Mouse (Mus musculus) heart, embryonic 16.5 days (tissue): ENCODE data around the gene Kif16b. TPM values are rescaled to one million over a fixed set of nuclear protein-coding genes. Genes with fewer than 3 reads are reported as not detected.

Experiments used
- ATAC-seq: fragments of 200-750 bp; cut with Nextera tagmentation; replicated peaks from 2 replicates; pipeline ENCODE4 v1.8.0; 2017; ENCODE audit warnings: moderate number of reproducible peaks; ENCODE audit not compliant: insufficient read depth, low FRiP score; ENCODE audit errors: extremely low read depth
- H3K27ac ChIP-seq: fragments of 300-500 bp; sonication (generic); 2 replicates; pipeline ENCODE4 v1.5.1; 2014; ENCODE audit warnings: mild to moderate bottlenecking, low read length, control low read depth, moderate library complexity
- H3K27me3 ChIP-seq: fragments of 300-500 bp; sonication (generic); 2 replicates; pipeline ENCODE4 v1.6.1; 2014; ENCODE audit warnings: low read length, mixed read lengths; ENCODE audit not compliant: control insufficient read depth, insufficient read depth
- H3K36me3 ChIP-seq: fragments of 300-500 bp; sonication (generic); 2 replicates; pipeline ENCODE4 v1.6.1; 2014; ENCODE audit not compliant: control insufficient read depth, insufficient read depth
- H3K4me1 ChIP-seq: fragments of 300-500 bp; sonication (generic); 2 replicates; pipeline ENCODE4 v1.6.1; 2014; ENCODE audit warnings: low read length, mixed read lengths; ENCODE audit not compliant: control insufficient read depth, insufficient read depth
- H3K4me2 ChIP-seq: fragments of 300-500 bp; sonication (generic); 2 replicates; pipeline ENCODE4 v1.6.1; 2014; ENCODE audit warnings: low read depth, mild to moderate bottlenecking, control low read depth, low read length
- H3K4me3 ChIP-seq: fragments of 300-500 bp; sonication (generic); 2 replicates; pipeline ENCODE4 v1.5.1; 2014; ENCODE audit warnings: mild to moderate bottlenecking, control low read depth, low read length
- H3K9ac ChIP-seq: fragments of 300-500 bp; sonication (generic); 2 replicates; pipeline ENCODE4 v1.6.1; 2014; ENCODE audit warnings: low read length, control low read depth
- H3K9me3 ChIP-seq: fragments of 300-500 bp; sonication (generic); replicated peaks from 2 replicates; pipeline ENCODE4 v1.6.1; 2016; ENCODE audit warnings: low read length; ENCODE audit not compliant: control insufficient read depth
- WGBS: fragments of 180-500 bp; shearing (Covaris S2); extraction: QIAGEN DNeasy Blood & Tissue Kit; methylation state at CpG from one replicate; pipeline ENCODE4 v1.1.7; 2014; 5-methylcytosine and 5-hydroxymethylcytosine counted together
- polyA plus RNA-seq: library from polyadenylated mRNA; unstranded; fragments of >200 nt; fragmentation: Nextera tagmentation; extraction: Ambion mirVana; gene quantifications from 2 replicates; pipeline ENCODE4 v1.2.1, GENCODE M21; 2015

Gene Kif16b
- polyA plus RNA-seq, 1 experiment from 2014 or later, result 11.8 TPM

GRCm38 (mm10) chr2:142682965-142683709 is 218.2 kb downstream of the Kif16b start:
- Histone ChIP-seq H3K4me1 (no peaks in the 10 kb centered on the region), H3K27ac (no peak overlapping the region), H3K27me3 (no peaks in the 10 kb centered on the region), H3K4me2 (no peak overlapping the region), H3K9ac (no peak overlapping the region), H3K36me3 (no peaks in the 10 kb centered on the region), H3K4me3 (no peak overlapping the region), H3K9me3 (no peaks in the 10 kb centered on the region)
- WGBS, result 72% methylated on average over 5 of the region's 5 CpGs
- no peak for ATAC-seq

- H3K36me3 ChIP-seq, result no peaks in the 10 kb centered on the region; the same call in 1 of the 2 replicates
- WGBS, result 73% methylated on average over 3 of the region's 3 CpGs
- no peaks in the 10 kb centered on the region for H3K9me3 ChIP-seq
- H3K4me1 ChIP-seq, result no peaks in the 10 kb centered on the region
- no peak overlapping the region for H3K4me2 ChIP-seq
- no peak overlapping the region for H3K9ac ChIP-seq
- H3K27me3 ChIP-seq, result no peaks in the 10 kb centered on the region
- no peak for ATAC-seq
- H3K4me3 ChIP-seq, result no peak overlapping the region
- H3K27ac ChIP-seq, result no peak overlapping the region
Observed at GRCm38 (mm10) chr2:142668426-142668825, 232.9 kb downstream of the Kif16b start.

- peaks cover 13% of the 10 kb centered on the region for H3K4me1 ChIP-seq
- H3K36me3 ChIP-seq, result no peaks in the 10 kb centered on the region
- peak overlapping the region; percentile 72 for H3K27ac ChIP-seq
- no peaks in the 10 kb centered on the region for H3K9me3 ChIP-seq
- 25% methylated on average over 7 of the region's 7 CpGs for WGBS
- peak overlapping the region; percentile 14 for H3K4me2 ChIP-seq
- no peak overlapping the region for H3K4me3 ChIP-seq
- 0 out of 2 replicates have a peak overlapping the region, but pooled peaks have one; percentile 22 for H3K9ac ChIP-seq
- peak; percentile 80 for ATAC-seq
- peaks cover 7% of the 10 kb centered on the region; the same call in 1 of the 2 replicates for H3K27me3 ChIP-seq
Observed at GRCm38 (mm10) chr2:142651591-142651990, 249.7 kb downstream of the Kif16b start.

- peaks cover 13% of the 10 kb centered on the region for H3K4me1 ChIP-seq
- H3K36me3 ChIP-seq, result no peaks in the 10 kb centered on the region
- H3K4me3 ChIP-seq, result no peak overlapping the region
- 93% methylated on average over 8 of the region's 8 CpGs for WGBS
- no peak overlapping the region for H3K27ac ChIP-seq
- no peak overlapping the region for H3K9ac ChIP-seq
- ATAC-seq, result no peak
- H3K27me3 ChIP-seq, result peaks cover 29% of the 10 kb centered on the region
- H3K4me2 ChIP-seq, result no peak overlapping the region
- no peaks in the 10 kb centered on the region for H3K9me3 ChIP-seq
Observed at GRCm38 (mm10) chr2:142648023-142648453, 253.3 kb downstream of the Kif16b start.

GRCm38 (mm10) chr2:142646863-142647262 is 254.5 kb downstream of the Kif16b start:
- no peak overlapping the region for H3K9ac ChIP-seq
- peaks cover 29% of the 10 kb centered on the region for H3K27me3 ChIP-seq
- H3K9me3 ChIP-seq, result no peaks in the 10 kb centered on the region
- H3K36me3 ChIP-seq, result no peaks in the 10 kb centered on the region
- H3K27ac ChIP-seq, result no peak overlapping the region
- no peak for ATAC-seq
- H3K4me2 ChIP-seq, result no peak overlapping the region
- WGBS, result 86% methylated on average over 4 of the region's 4 CpGs
- no peak overlapping the region for H3K4me3 ChIP-seq
- peaks cover 8% of the 10 kb centered on the region for H3K4me1 ChIP-seq

GRCm38 (mm10) chr2:142641766-142642165 is 259.6 kb downstream of the Kif16b start:
- ATAC-seq, result peak; percentile 80
- H3K4me3 ChIP-seq, result no peak overlapping the region
- H3K27ac ChIP-seq, result no peak overlapping the region
- no peak overlapping the region for H3K9ac ChIP-seq
- WGBS, result 28% methylated on average over 2 of the region's 2 CpGs
- H3K9me3 ChIP-seq, result no peaks in the 10 kb centered on the region
- H3K4me1 ChIP-seq, result 0 out of 2 replicates have a peak, but pooled peaks cover 6% of the 10 kb centered on the region
- no peaks in the 10 kb centered on the region for H3K36me3 ChIP-seq
- H3K27me3 ChIP-seq, result peaks cover 45% of the 10 kb centered on the region
- H3K4me2 ChIP-seq, result no peak overlapping the region

- Histone ChIP-seq H3K4me2 (no peak overlapping the region), H3K27me3 (peaks cover 45% of the 10 kb centered on the region)
- 87% methylated on average over 7 of the region's 7 CpGs for WGBS
Observed at GRCm38 (mm10) chr2:142635606-142636304, 265.6 kb downstream of the Kif16b start.

GRCm38 (mm10) chr2:142633996-142634559 is 267.3 kb downstream of the Kif16b start:
- 86% methylated on average over 6 of the region's 6 CpGs for WGBS
- H3K27me3 ChIP-seq, result peaks cover 35% of the 10 kb centered on the region
- no peak overlapping the region for H3K4me2 ChIP-seq
- no peak overlapping the region for H3K9ac ChIP-seq
- no peak for ATAC-seq
- no peak overlapping the region for H3K4me3 ChIP-seq
- H3K36me3 ChIP-seq, result no peaks in the 10 kb centered on the region
- H3K27ac ChIP-seq, result no peak overlapping the region
- no peaks in the 10 kb centered on the region for H3K4me1 ChIP-seq
- no peaks in the 10 kb centered on the region for H3K9me3 ChIP-seq

More at GRCm38 (mm10) chr2:142635606-142636304, 265.6 kb downstream of the Kif16b start:
- Histone ChIP-seq H3K9ac (no peak overlapping the region), H3K27ac (no peak overlapping the region), H3K4me3 (no peak overlapping the region), H3K9me3 (no peaks in the 10 kb centered on the region), H3K36me3 (no peaks in the 10 kb centered on the region), H3K4me1 (no peaks in the 10 kb centered on the region)
- ATAC-seq, result no peak
